Mouse (Mus musculus) megakaryocyte, adult 5-6 weeks (primary cell): ENCODE results near the gene Homer1. TPM values are rescaled to one million over a fixed set of nuclear protein-coding genes. Genes with fewer than 3 reads are reported as not detected.

Experiments
- ATAC-seq: 2 replicates; pipeline ENCODE4 v1.8.0; 2016; ENCODE audit warnings: mild to moderate bottlenecking, inconsistent platforms; ENCODE audit not compliant: poor library complexity, severe bottlenecking
- total RNA-seq, 2 experiments: library from RNA; stranded (forward) in 1 of 2; stranded (reverse) in 1 of 2; fragments of 153-499, 151-499 nt in 1 of 2; fragments of 221-1000, 200-1000 nt in 1 of 2; gene quantifications; 2 replicates each; pipeline versions ENCODE4 v1.2.3 to v1.2.4; 2015 to 2017

Homer1 gene
- total RNA-seq, 2 experiments from 2014 or later = 18.8 to 20.5 TPM

GRCm38 (mm10) chr13:93389242-93389625, 89.8 kb downstream of the Homer1 start:
- ATAC-seq = no peak

GRCm38 (mm10) chr13:93399710-93400216, 100.3 kb downstream of the Homer1 start:
- no peak for ATAC-seq

- ATAC-seq = no peak
These were observed 102.5 kb downstream of the Homer1 start for GRCm38 (mm10) chr13:93401947-93402346.

- ATAC-seq = no peak
These were observed 107.4 kb downstream of the Homer1 start for GRCm38 (mm10) chr13:93406855-93407254.

GRCm38 (mm10) chr13:93410343-93410742, 110.9 kb downstream of the Homer1 start:
- no peak for ATAC-seq

GRCm38 (mm10) chr13:93415055-93415454, 115.6 kb downstream of the Homer1 start:
- ATAC-seq = no peak

- no peak for ATAC-seq
These were observed 118.9 kb downstream of the Homer1 start for GRCm38 (mm10) chr13:93418292-93418691.

GRCm38 (mm10) chr13:93419779-93420178, 120.3 kb downstream of the Homer1 start:
- 0 out of 2 replicates have a peak, but pooled peaks have one; percentile 18 for ATAC-seq

GRCm38 (mm10) chr13:93423224-93423623, 123.8 kb downstream of the Homer1 start:
- ATAC-seq = no peak

- no peak for ATAC-seq
These were observed 128.8 kb downstream of the Homer1 start for GRCm38 (mm10) chr13:93427920-93428876.

GRCm38 (mm10) chr13:93429205-93429604, 129.8 kb downstream of the Homer1 start:
- no peak for ATAC-seq

- no peak for ATAC-seq
These were observed 140.7 kb downstream of the Homer1 start for GRCm38 (mm10) chr13:93440167-93440566.

- ATAC-seq = no peak
These were observed 153.8 kb downstream of the Homer1 start for GRCm38 (mm10) chr13:93453275-93453674.

Other genes with a start within 250 kb of the Homer1 start
- 0.07 and 0.11 TPM in 2 replicates for gene Cmya5, start 154.9 kb upstream of the Homer1 start, total RNA-seq (2015)
- 0.11 and 0.20 TPM in 2 replicates for gene Cmya5, start 154.9 kb upstream of the Homer1 start, total RNA-seq (2017)
- gene Tent2, start 107.2 kb upstream of the Homer1 start, total RNA-seq (2015) = 128 and 133 TPM in 2 replicates
- gene Tent2, start 107.2 kb upstream of the Homer1 start, total RNA-seq (2017) = 63.9 and 93.1 TPM in 2 replicates
- 4.3 and 7.4 TPM in 2 replicates for gene Jmy, start 200.2 kb downstream of the Homer1 start, total RNA-seq (2015)
- 3.2 and 4.6 TPM in 2 replicates for gene Jmy, start 200.2 kb downstream of the Homer1 start, total RNA-seq (2017)